Mouse (Mus musculus) neural tube, embryonic 11.5 days (tissue): ENCODE results near the gene Ddit4. TPM values are rescaled to one million over a fixed set of nuclear protein-coding genes. Genes with fewer than 3 reads are reported as not detected.

Experiments used
- ATAC-seq: fragments of 200-750 bp; cut with Nextera tagmentation; 2 replicates; pipeline ENCODE4 v1.8.0; 2017; ENCODE audit warnings: moderate number of reproducible peaks, mild to moderate bottlenecking, moderate TSS enrichment, moderate library complexity; ENCODE audit not compliant: insufficient read depth, low FRiP score, low TSS enrichment
- DNase-seq: peaks from one replicate; pipeline ENCODE4 v3.0.0-alpha.2; 2015; ENCODE audit warnings: low spot score
- H3K27ac ChIP-seq: fragments of 300-500 bp; sonication (generic); 2 replicates; pipeline ENCODE4 v1.5.1; 2014; ENCODE audit warnings: low read depth, mild to moderate bottlenecking, low read length
- H3K27me3 ChIP-seq: fragments of 300-500 bp; sonication (generic); 2 replicates; pipeline ENCODE4 v1.6.1; 2014; ENCODE audit warnings: mild to moderate bottlenecking, low read length, mixed read lengths; ENCODE audit not compliant: control insufficient read depth, insufficient read depth
- H3K36me3 ChIP-seq: fragments of 300-500 bp; sonication (generic); 2 replicates; pipeline ENCODE4 v1.6.1; 2014; ENCODE audit warnings: mild to moderate bottlenecking, low read length, moderate library complexity, mixed read lengths; ENCODE audit not compliant: control insufficient read depth, insufficient read depth
- H3K4me1 ChIP-seq: fragments of 300-500 bp; sonication (generic); 2 replicates; pipeline ENCODE4 v1.6.1; 2014; ENCODE audit warnings: low read length, mixed read lengths; ENCODE audit not compliant: control insufficient read depth, insufficient read depth
- H3K4me2 ChIP-seq: fragments of 300-500 bp; sonication (generic); 2 replicates; pipeline ENCODE4 v1.6.1; 2014; ENCODE audit warnings: low read depth, mild to moderate bottlenecking, moderate library complexity
- H3K4me3 ChIP-seq: fragments of 300-500 bp; sonication (generic); 2 replicates; pipeline ENCODE4 v1.5.1; 2014; ENCODE audit warnings: low read depth, low read length
- H3K9ac ChIP-seq: fragments of 300-500 bp; sonication (generic); 2 replicates; pipeline ENCODE4 v1.6.1; 2014; ENCODE audit warnings: mild to moderate bottlenecking, low read length
- H3K9me3 ChIP-seq: fragments of 300-500 bp; sonication (generic); 2 replicates; pipeline ENCODE4 v1.6.1; 2016; ENCODE audit warnings: low read length; ENCODE audit not compliant: control insufficient read depth
- WGBS: fragments of 180-500 bp; shearing (Covaris S2); extraction: QIAGEN DNeasy Blood & Tissue Kit; methylation state at CpG from one replicate; pipeline ENCODE4 v1.1.7; 2014; 5-methylcytosine and 5-hydroxymethylcytosine counted together
- polyA plus RNA-seq: library from polyadenylated mRNA; unstranded; fragments of >200 nt; fragmentation: Nextera tagmentation; extraction: Ambion mirVana; gene quantifications from 2 replicates; pipeline ENCODE4 v1.2.1, GENCODE M21; 2014

Ddit4 gene
- polyA plus RNA-seq, 1 experiment from 2014 or later, result 5.2 TPM

- Histone ChIP-seq H3K4me3 (peak overlapping the region; percentile 31), H3K4me2 (peak overlapping the region; percentile 65), H3K27me3 (no peaks in the 10 kb centered on the region), H3K9me3 (no peaks in the 10 kb centered on the region), H3K36me3 (no peaks in the 10 kb centered on the region), H3K27ac (peak overlapping the region; percentile 73), H3K4me1 (peaks cover 11% of the 10 kb centered on the region), H3K9ac (peak overlapping the region; percentile 58)
- peak; percentile 53 for ATAC-seq
- WGBS, result 4% methylated on average over 33 of the region's 33 CpGs
- DNase-seq, result peak; percentile 78
Observed at GRCm38 (mm10) chr10:59920810-59921681, 30.6 kb downstream of the Ddit4 start.

- WGBS, result 24% methylated on average over 7 of the region's 7 CpGs
- no peak for DNase-seq
Observed at GRCm38 (mm10) chr10:59920485-59920809, 31.2 kb downstream of the Ddit4 start.

GRCm38 (mm10) chr10:59919494-59920181, 32.0 kb downstream of the Ddit4 start:
- Histone ChIP-seq H3K4me1 (peaks cover 11% of the 10 kb centered on the region), H3K4me3 (no peak overlapping the region), H3K27me3 (no peaks in the 10 kb centered on the region), H3K27ac (0 out of 2 replicates have a peak overlapping the region, but pooled peaks have one; percentile 73), H3K9ac (no peak overlapping the region), H3K36me3 (no peaks in the 10 kb centered on the region), H3K9me3 (no peaks in the 10 kb centered on the region), H3K4me2 (no peak overlapping the region)
- 45% methylated on average over 15 of the region's 15 CpGs for WGBS
- DNase-seq (no peak), ATAC-seq (no peak)

More at GRCm38 (mm10) chr10:59920485-59920809, 31.2 kb downstream of the Ddit4 start:
- Histone ChIP-seq H3K9ac (peak overlapping the region; percentile 58), H3K36me3 (no peaks in the 10 kb centered on the region), H3K4me3 (peak overlapping the region; percentile 31), H3K4me1 (peaks cover 11% of the 10 kb centered on the region), H3K9me3 (no peaks in the 10 kb centered on the region), H3K4me2 (peak overlapping the region; percentile 65), H3K27me3 (no peaks in the 10 kb centered on the region), H3K27ac (peak overlapping the region; percentile 73; the same call in 1 of the 2 replicates)
- ATAC-seq, result no peak; the same call in 1 of the 2 replicates

- Histone ChIP-seq H3K27me3 (no peaks in the 10 kb centered on the region), H3K4me1 (peaks cover 11% of the 10 kb centered on the region), H3K4me3 (no peak overlapping the region), H3K4me2 (no peak overlapping the region), H3K27ac (no peak overlapping the region), H3K9me3 (no peaks in the 10 kb centered on the region), H3K36me3 (no peaks in the 10 kb centered on the region), H3K9ac (no peak overlapping the region)
- ATAC-seq (no peak), DNase-seq (no peak)
- 93% methylated on average over 4 of the region's 4 CpGs for WGBS
Observed at GRCm38 (mm10) chr10:59918111-59918510, 33.5 kb downstream of the Ddit4 start.

- 3% methylated on average over 10 of the region's 10 CpGs for WGBS
- Histone ChIP-seq H3K4me3 (0 out of 2 replicates have a peak overlapping the region, but pooled peaks have one; percentile 7), H3K4me2 (peak overlapping the region; percentile 31), H3K27ac (0 out of 2 replicates have a peak overlapping the region, but pooled peaks have one; percentile 21), H3K9me3 (no peaks in the 10 kb centered on the region), H3K36me3 (no peaks in the 10 kb centered on the region), H3K9ac (0 out of 2 replicates have a peak overlapping the region, but pooled peaks have one; percentile 2), H3K27me3 (no peaks in the 10 kb centered on the region), H3K4me1 (peaks cover 14% of the 10 kb centered on the region)
- ATAC-seq (0 out of 2 replicates have a peak, but pooled peaks have one; percentile 29), DNase-seq (peak; percentile 60)
Observed at GRCm38 (mm10) chr10:59916649-59917048, 35.0 kb downstream of the Ddit4 start.

GRCm38 (mm10) chr10:59916159-59916558, 35.5 kb downstream of the Ddit4 start:
- Histone ChIP-seq H3K9ac (0 out of 2 replicates have a peak overlapping the region, but pooled peaks have one; percentile 2), H3K4me3 (0 out of 2 replicates have a peak overlapping the region, but pooled peaks have one; percentile 7), H3K27me3 (no peaks in the 10 kb centered on the region), H3K27ac (0 out of 2 replicates have a peak overlapping the region, but pooled peaks have one; percentile 21), H3K9me3 (no peaks in the 10 kb centered on the region), H3K36me3 (no peaks in the 10 kb centered on the region), H3K4me1 (peaks cover 15% of the 10 kb centered on the region), H3K4me2 (peak overlapping the region; percentile 31)
- DNase-seq (no peak), ATAC-seq (no peak)
- 12% methylated on average over 4 of the region's 4 CpGs for WGBS

GRCm38 (mm10) chr10:59915196-59915962, 36.3 kb downstream of the Ddit4 start:
- no peak overlapping the region for H3K9ac ChIP-seq
- no peaks in the 10 kb centered on the region for H3K36me3 ChIP-seq
- H3K27me3 ChIP-seq, result no peaks in the 10 kb centered on the region
- no peak overlapping the region for H3K4me3 ChIP-seq
- no peak overlapping the region for H3K4me2 ChIP-seq
- H3K9me3 ChIP-seq, result no peaks in the 10 kb centered on the region
- no peak for ATAC-seq
- DNase-seq, result no peak
- H3K27ac ChIP-seq, result no peak overlapping the region
- 91% methylated on average over 8 of the region's 8 CpGs for WGBS
- H3K4me1 ChIP-seq, result peaks cover 17% of the 10 kb centered on the region

- Histone ChIP-seq H3K9me3 (no peaks in the 10 kb centered on the region), H3K4me2 (peak overlapping the region; percentile 35), H3K27ac (peak overlapping the region; percentile 53), H3K9ac (peak overlapping the region; percentile 47), H3K36me3 (no peaks in the 10 kb centered on the region), H3K27me3 (no peaks in the 10 kb centered on the region), H3K4me3 (no peak overlapping the region), H3K4me1 (peaks cover 27% of the 10 kb centered on the region)
- peak; percentile 69 for DNase-seq
- 3% methylated on average over 25 of the region's 25 CpGs for WGBS
- peak; percentile 33; the same call in 1 of the 2 replicates for ATAC-seq
Observed at GRCm38 (mm10) chr10:59911561-59912198, 40.0 kb downstream of the Ddit4 start.
